ENCODE assay signal across 16 mouse cellular contexts in the genomic region with DNA sequence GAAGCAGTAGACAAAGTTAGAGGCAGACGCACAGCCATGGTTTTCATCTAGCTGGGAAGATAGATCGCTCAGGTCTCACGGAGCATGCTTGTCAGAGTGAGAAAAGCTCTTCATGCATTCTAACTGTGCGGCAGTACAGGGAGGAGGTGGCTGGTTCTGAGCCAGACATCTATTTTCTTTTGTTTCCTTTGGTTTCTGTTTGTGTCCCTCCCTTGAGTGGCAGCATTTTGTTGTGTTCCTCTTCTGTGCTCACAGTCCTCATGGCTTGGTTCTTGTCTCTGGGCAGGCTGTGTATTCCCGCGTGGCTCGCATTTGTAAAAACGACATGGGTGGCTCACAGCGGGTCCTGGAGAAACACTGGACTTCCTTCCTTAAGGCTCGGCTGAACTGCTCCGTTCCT.
"Had no signal": no experiment of that assay in that cellular context is flagged by ENCODE, and none has a peak within 500 bp of the region (broad histone marks: within the 10 kb centered on the region; RNA-seq: fewer than 3 reads in every experiment).

No protein-coding gene starts in this region.

- DNase-seq: kidney, postnatal 36 days; liver; liver, embryonic 13.5 days; liver, postnatal 0 days; lung, postnatal 14 days; right cerebral cortex, postnatal 14 days; thymus, adult 2 months; thymus, postnatal 25 days had no signal

- H3K4me3 ChIP-seq: left cerebral cortex, adult 2 months; limb, embryonic 12.5 days; liver, embryonic 13.5 days; lung, embryonic 15.5 days; megakaryocyte, embryonic 14.5 days; stomach, embryonic 15.5 days had no signal

- ATAC-seq: liver, postnatal 0 days; midbrain, embryonic 16.5 days had no signal

- H3K27me3 ChIP-seq: limb, embryonic 12.5 days; liver, embryonic 13.5 days; lung, embryonic 15.5 days; stomach, embryonic 15.5 days had no signal

- H3K4me1 ChIP-seq: liver, embryonic 13.5 days; lung, embryonic 15.5 days; stomach, embryonic 15.5 days had no signal

- H3K9me3 ChIP-seq: limb, embryonic 12.5 days; liver, embryonic 13.5 days; lung, embryonic 15.5 days; stomach, embryonic 15.5 days had no signal

- H3K27ac ChIP-seq: kidney, postnatal 0 days; left cerebral cortex, adult 2 months; limb, embryonic 12.5 days; liver, embryonic 13.5 days; lung, embryonic 15.5 days; macrophage; stomach, embryonic 15.5 days had no signal
